Mouse (Mus musculus) liver, embryonic 11.5 days (tissue): Measurements from ENCODE around the gene Lrmda. TPM values are rescaled to one million over a fixed set of nuclear protein-coding genes. Genes with fewer than 3 reads are reported as not detected.

ENCODE experiments used
- ATAC-seq: fragments of 200-750 bp; cut with Nextera tagmentation; replicated peaks from 2 replicates; pipeline ENCODE4 v1.8.0; 2017; ENCODE audit warnings: moderate number of reproducible peaks, mild to moderate bottlenecking, moderate TSS enrichment, moderate library complexity; ENCODE audit not compliant: low FRiP score
- DNase-seq: peaks from one replicate; pipeline ENCODE4 v3.0.0-alpha.2; 2017; ENCODE audit warnings: low spot score
- H3K27ac ChIP-seq: fragments of 300-500 bp; sonication (generic); 2 replicates; pipeline ENCODE4 v1.5.1; 2014; ENCODE audit warnings: mild to moderate bottlenecking, low read depth, low read length, control low read depth
- H3K27me3 ChIP-seq: fragments of 300-500 bp; sonication (generic); replicated peaks from 2 replicates; pipeline ENCODE4 v1.6.1; 2014; ENCODE audit warnings: low read length, mixed read lengths; ENCODE audit not compliant: control insufficient read depth, insufficient read depth
- H3K36me3 ChIP-seq: fragments of 300-500 bp; sonication (generic); 2 replicates; pipeline ENCODE4 v1.6.1; 2014; ENCODE audit warnings: mild to moderate bottlenecking, low read length, moderate library complexity, mixed read lengths; ENCODE audit not compliant: control insufficient read depth, insufficient read depth
- H3K4me1 ChIP-seq: fragments of 300-500 bp; sonication (generic); replicated peaks from 2 replicates; pipeline ENCODE4 v1.6.1; 2014; ENCODE audit warnings: low read length, mixed read lengths; ENCODE audit not compliant: control insufficient read depth, insufficient read depth
- H3K4me2 ChIP-seq: fragments of 300-500 bp; sonication (generic); 2 replicates; pipeline ENCODE4 v1.6.1; 2014; ENCODE audit warnings: mild to moderate bottlenecking, control low read depth, moderate library complexity
- H3K4me3 ChIP-seq: fragments of 300-500 bp; sonication (generic); 2 replicates; pipeline ENCODE4 v1.5.1; 2014; ENCODE audit warnings: low read depth, low read length, control low read depth
- H3K9ac ChIP-seq: fragments of 300-500 bp; sonication (generic); 2 replicates; pipeline ENCODE4 v1.6.1; 2014; ENCODE audit warnings: low read depth, low read length, control low read depth
- H3K9me3 ChIP-seq: fragments of 300-500 bp; sonication (generic); 2 replicates; pipeline ENCODE4 v1.6.1; 2016; ENCODE audit warnings: low read length, inconsistent platforms, mixed read lengths; ENCODE audit not compliant: control insufficient read depth
- WGBS: fragments of 180-500 bp; shearing (Covaris S2); extraction: QIAGEN DNeasy Blood & Tissue Kit; methylation state at CpG from one replicate; pipeline ENCODE4 v1.1.7; 2014; 5-methylcytosine and 5-hydroxymethylcytosine counted together
- polyA plus RNA-seq: library from polyadenylated mRNA; unstranded; fragments of >200 nt; fragmentation: Nextera tagmentation; extraction: Ambion mirVana; gene quantifications from 2 replicates; pipeline ENCODE4 v1.2.1, GENCODE M21; 2014

Gene Lrmda
- polyA plus RNA-seq, 1 experiment from 2014 or later: 0.53 TPM

DNA sequence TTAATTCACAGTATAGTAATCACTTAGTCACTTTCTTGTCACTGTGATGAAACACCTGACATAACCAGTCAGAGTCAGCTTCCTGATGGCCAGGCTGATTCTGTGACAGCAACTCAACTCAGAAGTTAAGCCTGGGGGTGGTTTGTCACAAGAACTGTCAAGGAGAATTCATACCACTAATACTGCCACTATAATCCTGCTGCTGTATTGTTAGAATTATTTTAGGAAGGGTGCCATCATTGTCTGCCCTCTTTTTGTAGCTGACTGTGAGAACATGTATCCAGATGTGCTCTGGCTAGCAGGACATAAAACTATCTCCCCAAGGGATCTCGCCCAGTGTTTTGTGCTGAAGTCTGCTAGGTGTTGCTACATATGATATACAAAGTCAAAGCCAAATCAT, 882.6 kb downstream of the Lrmda start:
- ATAC-seq: no peak
- 74% methylated on average over 1 of the region's 1 CpGs for WGBS

DNA sequence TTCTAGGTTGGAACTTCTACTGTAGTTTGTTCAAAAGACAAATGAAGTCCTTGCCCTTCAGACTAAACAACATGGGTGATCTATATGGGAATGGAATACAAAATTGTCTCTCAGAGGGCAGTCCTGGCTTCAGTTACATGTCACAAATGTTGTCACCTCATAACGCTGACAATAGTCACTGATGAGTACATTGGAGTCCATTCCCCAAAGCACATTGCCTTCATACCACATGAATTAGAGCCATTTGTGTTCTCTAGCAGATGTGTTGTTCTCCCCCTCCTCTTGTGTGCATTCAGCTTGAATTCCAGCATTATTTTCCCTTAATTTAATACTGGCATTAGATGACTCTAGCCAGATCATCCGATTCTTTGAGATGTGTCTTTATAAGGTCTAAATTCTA, 883.4 kb downstream of the Lrmda start:
- ATAC-seq (no peak), DNase-seq (no peak)
- Histone ChIP-seq H3K4me3 (no peak overlapping the region), H3K4me2 (no peak overlapping the region), H3K27me3 (no peaks in the 10 kb centered on the region), H3K9ac (no peak overlapping the region), H3K36me3 (no peaks in the 10 kb centered on the region), H3K27ac (no peak overlapping the region), H3K9me3 (no peaks in the 10 kb centered on the region), H3K4me1 (no peaks in the 10 kb centered on the region)
- 85% methylated on average over 2 of the region's 2 CpGs for WGBS

More for the DNA sequence above, 882.6 kb downstream of the Lrmda start:
- H3K36me3 ChIP-seq: no peaks in the 10 kb centered on the region
- H3K9me3 ChIP-seq: no peaks in the 10 kb centered on the region
- no peak overlapping the region for H3K4me2 ChIP-seq
- no peaks in the 10 kb centered on the region for H3K27me3 ChIP-seq
- no peak overlapping the region for H3K27ac ChIP-seq
- DNase-seq: no peak
- no peaks in the 10 kb centered on the region for H3K4me1 ChIP-seq
- no peak overlapping the region for H3K4me3 ChIP-seq
- H3K9ac ChIP-seq: no peak overlapping the region

DNA sequence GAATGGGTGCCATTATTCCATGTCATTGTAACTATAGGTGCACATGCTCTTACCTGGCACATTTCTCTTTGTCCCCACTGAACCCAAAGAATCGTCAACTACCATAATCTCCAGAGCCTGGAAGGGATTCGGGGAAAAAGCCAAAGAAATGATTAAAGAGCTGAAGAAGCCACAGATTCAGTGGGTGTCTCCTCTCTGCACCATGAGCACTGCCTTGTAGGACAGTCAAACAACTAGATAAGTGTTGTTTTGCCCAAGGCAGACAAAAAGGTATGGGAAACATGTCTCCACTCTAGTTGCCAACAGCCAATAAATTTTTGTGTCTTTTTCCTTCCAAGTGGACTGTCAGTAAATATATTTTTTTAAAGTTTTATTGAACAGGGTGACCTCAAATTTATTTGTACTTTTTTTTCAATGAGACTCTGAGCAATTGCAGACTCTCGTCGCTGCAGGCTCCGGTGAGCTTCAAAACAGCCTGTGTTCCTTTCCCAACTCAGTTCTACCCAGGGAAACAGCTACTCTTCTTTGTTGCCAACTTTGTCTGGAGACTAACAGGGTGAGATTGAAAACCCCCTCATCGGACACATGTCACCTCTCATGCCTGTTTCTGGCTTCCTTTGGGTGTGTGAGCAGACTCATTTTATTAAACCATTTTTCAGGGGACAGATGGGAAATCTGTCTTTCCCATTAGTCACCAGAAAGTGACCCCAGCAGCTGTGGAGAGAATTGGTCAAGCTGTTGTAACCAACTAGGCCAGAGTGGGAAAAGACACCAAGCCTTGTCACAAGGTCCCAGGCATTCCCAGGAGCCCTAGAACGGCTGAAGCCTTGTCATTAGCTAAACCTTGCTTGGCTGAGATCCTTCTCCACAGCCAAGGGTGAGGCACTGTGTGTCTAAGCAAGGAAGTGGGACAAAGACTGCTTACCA, 886.5 kb downstream of the Lrmda start:
- Histone ChIP-seq H3K36me3 (no peaks in the 10 kb centered on the region), H3K4me2 (no peak overlapping the region), H3K4me1 (no peaks in the 10 kb centered on the region), H3K9ac (no peak overlapping the region), H3K9me3 (no peaks in the 10 kb centered on the region), H3K4me3 (no peak overlapping the region), H3K27me3 (no peaks in the 10 kb centered on the region), H3K27ac (no peak overlapping the region)
- DNase-seq (no peak), ATAC-seq (no peak)
- WGBS: 78% methylated on average over 7 of the region's 7 CpGs

DNA sequence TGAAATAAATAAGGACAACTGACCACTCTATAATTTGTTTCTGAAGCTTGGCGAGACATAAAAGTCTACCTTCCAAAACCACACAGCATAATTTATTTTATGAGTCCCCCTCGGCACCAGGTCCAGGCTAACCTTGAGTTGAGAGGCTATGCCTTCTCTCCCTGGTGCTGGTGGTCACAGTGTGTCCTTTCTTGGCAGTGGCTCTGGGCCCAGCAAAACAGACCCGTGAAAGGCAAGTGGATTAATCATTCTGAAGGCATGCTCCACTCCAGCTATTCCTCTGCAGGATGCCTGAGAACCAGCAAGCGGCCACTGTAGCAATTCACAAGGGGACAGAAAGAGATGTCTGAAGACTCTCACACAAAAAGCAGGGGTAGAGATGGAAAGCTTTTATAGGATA, 887.2 kb downstream of the Lrmda start:
- H3K9me3 ChIP-seq: no peaks in the 10 kb centered on the region
- no peak overlapping the region for H3K4me2 ChIP-seq
- H3K9ac ChIP-seq: no peak overlapping the region
- no peak for ATAC-seq
- H3K4me1 ChIP-seq: no peaks in the 10 kb centered on the region
- WGBS: 61% methylated on average over 4 of the region's 4 CpGs
- no peaks in the 10 kb centered on the region for H3K27me3 ChIP-seq
- no peak overlapping the region for H3K27ac ChIP-seq
- H3K4me3 ChIP-seq: no peak overlapping the region
- H3K36me3 ChIP-seq: no peaks in the 10 kb centered on the region
- no peak for DNase-seq

DNA sequence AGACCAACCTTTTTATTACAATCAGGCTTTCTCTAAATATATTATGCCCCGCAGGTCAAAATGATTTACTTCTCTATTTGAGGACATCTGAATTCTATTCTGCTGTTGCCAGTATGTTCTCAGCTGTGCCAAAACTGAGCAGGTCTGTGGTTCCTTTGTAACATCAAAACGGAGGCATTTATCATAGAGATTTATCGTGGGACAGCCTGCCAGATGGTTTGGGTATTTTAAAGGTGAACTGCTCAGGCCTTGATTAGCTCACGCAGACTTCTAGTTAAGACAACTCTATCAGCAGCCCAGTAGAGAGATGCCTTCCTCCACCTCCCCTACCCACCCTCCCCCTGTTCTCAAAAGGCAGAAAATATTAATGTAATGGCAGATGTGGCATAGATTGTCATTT, 887.7 kb downstream of the Lrmda start:
- no peak overlapping the region for H3K4me2 ChIP-seq
- H3K4me1 ChIP-seq: no peaks in the 10 kb centered on the region
- ATAC-seq (no peak), DNase-seq (no peak)
- H3K4me3 ChIP-seq: no peak overlapping the region
- H3K9ac ChIP-seq: no peak overlapping the region
- 61% methylated on average over 4 of the region's 4 CpGs for whole genome bisulfite sequencing
- H3K27ac ChIP-seq: no peak overlapping the region
- no peaks in the 10 kb centered on the region for H3K36me3 ChIP-seq
- H3K9me3 ChIP-seq: no peaks in the 10 kb centered on the region
- no peaks in the 10 kb centered on the region for H3K27me3 ChIP-seq

DNA sequence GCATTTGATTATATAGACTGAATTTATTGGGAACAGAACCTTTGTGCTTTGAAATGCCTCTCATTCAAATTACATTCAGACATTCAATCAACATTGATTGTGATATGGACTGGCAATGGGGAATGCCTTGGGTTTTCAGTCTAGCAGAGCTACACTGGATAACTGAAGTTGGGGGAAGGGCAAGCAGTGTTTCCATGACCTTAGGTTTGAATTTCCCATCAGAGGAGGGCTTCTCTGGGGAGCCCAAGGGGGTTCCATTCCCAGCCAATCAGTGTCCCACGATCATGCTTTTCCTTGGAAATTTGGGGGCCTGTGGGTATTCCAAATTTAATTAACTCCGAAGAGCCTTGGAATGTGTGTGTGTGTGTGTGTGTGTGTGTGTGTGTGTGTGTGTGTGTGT, 888.5 kb downstream of the Lrmda start:
- H3K4me3 ChIP-seq: no peak overlapping the region
- H3K27ac ChIP-seq: no peak overlapping the region
- DNase-seq: no peak
- H3K4me2 ChIP-seq: no peak overlapping the region
- 71% methylated on average over 2 of the region's 2 CpGs for WGBS
- no peak overlapping the region for H3K9ac ChIP-seq
- no peaks in the 10 kb centered on the region for H3K4me1 ChIP-seq
- ATAC-seq: no peak
- H3K27me3 ChIP-seq: no peaks in the 10 kb centered on the region
- H3K9me3 ChIP-seq: no peaks in the 10 kb centered on the region
- H3K36me3 ChIP-seq: no peaks in the 10 kb centered on the region

DNA sequence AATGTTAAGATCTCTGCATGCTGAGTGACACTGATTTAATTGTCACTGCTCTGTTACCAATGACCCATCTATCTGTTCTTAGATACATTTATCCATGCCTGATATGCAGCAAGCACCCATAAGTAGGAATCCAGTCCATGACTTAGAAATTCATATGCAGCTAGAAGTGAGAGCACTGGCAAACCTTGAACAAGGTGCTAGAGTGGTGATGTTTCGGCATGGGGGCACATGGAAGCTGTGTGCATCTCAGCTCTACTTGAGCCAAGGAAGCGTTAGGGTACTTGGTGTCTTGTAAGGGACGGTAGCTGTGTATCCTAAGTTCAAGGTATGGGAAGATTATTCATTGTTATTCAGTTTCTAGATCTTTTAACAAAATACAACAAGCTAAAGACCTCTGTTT, 896.0 kb downstream of the Lrmda start:
- no peak for DNase-seq
- H3K4me1 ChIP-seq: no peaks in the 10 kb centered on the region
- no peaks in the 10 kb centered on the region for H3K36me3 ChIP-seq
- H3K4me3 ChIP-seq: no peak overlapping the region
- H3K9me3 ChIP-seq: no peaks in the 10 kb centered on the region
- H3K4me2 ChIP-seq: no peak overlapping the region
- no peak for ATAC-seq
- no peak overlapping the region for H3K9ac ChIP-seq
- no peaks in the 10 kb centered on the region for H3K27me3 ChIP-seq
- WGBS: 88% methylated on average over 3 of the region's 3 CpGs
- no peak overlapping the region for H3K27ac ChIP-seq

DNA sequence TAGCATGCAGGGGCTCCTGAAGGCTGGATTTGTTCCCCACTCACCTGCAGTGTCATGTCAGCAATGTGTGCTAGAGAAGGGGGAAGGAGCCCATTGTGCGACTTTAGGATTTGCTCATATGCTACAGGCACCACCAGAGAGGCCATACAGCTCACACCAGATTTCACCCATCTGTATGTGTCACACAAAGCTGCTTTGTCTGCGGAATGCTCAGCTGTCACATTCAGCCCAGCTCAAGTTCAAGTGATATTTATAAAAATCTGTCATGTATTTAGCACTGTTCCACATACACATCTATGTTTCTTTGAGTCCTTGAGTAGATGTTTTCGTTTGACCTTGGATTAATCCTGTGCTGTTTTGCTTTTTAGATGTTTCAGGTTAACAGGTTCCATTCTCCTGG, 899.0 kb downstream of the Lrmda start:
- Histone ChIP-seq H3K4me1 (no peaks in the 10 kb centered on the region), H3K9ac (no peak overlapping the region), H3K4me2 (no peak overlapping the region), H3K27me3 (no peaks in the 10 kb centered on the region), H3K9me3 (no peaks in the 10 kb centered on the region), H3K36me3 (no peaks in the 10 kb centered on the region), H3K27ac (no peak overlapping the region), H3K4me3 (no peak overlapping the region)
- 75% methylated on average over 3 of the region's 3 CpGs for WGBS
- ATAC-seq: no peak
- no peak for DNase-seq

DNA sequence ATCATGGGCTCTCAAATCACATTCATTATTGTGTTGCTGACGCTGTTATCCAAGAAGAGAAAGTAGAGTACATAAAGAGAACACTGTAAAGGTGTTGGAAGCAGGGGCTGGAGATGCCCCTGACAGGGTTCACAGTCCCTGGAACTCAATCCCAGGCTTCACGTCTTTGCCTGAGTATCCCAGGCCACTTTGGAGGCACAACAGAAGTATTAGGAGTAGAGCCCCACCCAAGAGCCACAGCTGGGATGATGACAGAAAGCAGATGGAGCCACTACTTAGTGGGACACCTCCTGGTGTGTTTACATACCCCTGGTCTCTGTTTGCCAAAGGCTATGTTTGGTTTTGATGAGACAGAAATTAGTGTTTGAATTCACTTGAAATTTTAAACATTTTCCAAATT, 899.4 kb downstream of the Lrmda start:
- H3K27ac ChIP-seq: no peak overlapping the region
- 55% methylated on average over 2 of the region's 2 CpGs for WGBS
- no peaks in the 10 kb centered on the region for H3K36me3 ChIP-seq
- H3K4me2 ChIP-seq: no peak overlapping the region
- ATAC-seq (no peak), DNase-seq (no peak)
- H3K4me3 ChIP-seq: no peak overlapping the region
- H3K27me3 ChIP-seq: no peaks in the 10 kb centered on the region
- no peaks in the 10 kb centered on the region for H3K9me3 ChIP-seq
- no peak overlapping the region for H3K9ac ChIP-seq
- no peaks in the 10 kb centered on the region for H3K4me1 ChIP-seq
